Mouse (Mus musculus) right cerebral cortex, postnatal 25 days (tissue): ENCODE measurements at regions not wholly inside any gene's neighbourhood (a gene's known extent, or its start where the extent isn't known, plus 50 kb on each side); places are given as distances from the start of the nearest gene placed in this dataset.

Experiments
- DNase-seq: peaks from one replicate; pipeline ENCODE4 v3.0.0; 2022

- DNase-seq = peak; percentile 49
These were observed 61.6 kb downstream of the Spesp1 start for GRCm38 (mm10) chr9:62220451-62220850.

- no peak for DNase-seq
These were observed 66.7 kb downstream of the Spesp1 start for GRCm38 (mm10) chr9:62215151-62215859.

- DNase-seq = no peak
These were observed 67.5 kb downstream of the Spesp1 start for GRCm38 (mm10) chr9:62214546-62214945.

GRCm38 (mm10) chr9:62212615-62213014, 69.4 kb downstream of the Spesp1 start:
- no peak for DNase-seq

GRCm38 (mm10) chr9:62210815-62211214, 71.2 kb downstream of the Spesp1 start:
- no peak for DNase-seq

- no peak for DNase-seq
These were observed 73.6 kb downstream of the Spesp1 start for GRCm38 (mm10) chr9:62208436-62208835.

GRCm38 (mm10) chr9:62205264-62205663, 76.7 kb downstream of the Spesp1 start:
- no peak for DNase-seq

- peak; percentile 49 for DNase-seq
These were observed 78.5 kb downstream of the Spesp1 start for GRCm38 (mm10) chr9:62203556-62203955.

GRCm38 (mm10) chr9:62202331-62202730, 79.7 kb downstream of the Spesp1 start:
- DNase-seq = no peak

- no peak for DNase-seq
These were observed 75.0 kb upstream of the Glce start for GRCm38 (mm10) chr9:62197486-62197885.

- no peak for DNase-seq
These were observed 70.0 kb upstream of the Glce start for GRCm38 (mm10) chr9:62192424-62192892.

GRCm38 (mm10) chr9:62190474-62190873, 68.0 kb upstream of the Glce start:
- no peak for DNase-seq

- no peak for DNase-seq
These were observed 66.4 kb upstream of the Glce start for GRCm38 (mm10) chr9:62188835-62189234.

GRCm38 (mm10) chr9:62188379-62188778, 65.9 kb upstream of the Glce start:
- no peak for DNase-seq

- no peak for DNase-seq
These were observed 64.4 kb upstream of the Glce start for GRCm38 (mm10) chr9:62186886-62187285.

GRCm38 (mm10) chr9:62185516-62186280, 63.2 kb upstream of the Glce start:
- DNase-seq = no peak

- no peak for DNase-seq
These were observed 58.9 kb upstream of the Glce start for GRCm38 (mm10) chr9:62181182-62181830.

GRCm38 (mm10) chr9:62180456-62181181, 58.2 kb upstream of the Glce start:
- DNase-seq = no peak

GRCm38 (mm10) chr9:62174651-62175050, 52.2 kb upstream of the Glce start:
- no peak for DNase-seq
